Mouse (Mus musculus): Measurements from ENCODE around the gene Gm8267. TPM values are rescaled to one million over a fixed set of nuclear protein-coding genes. Genes with fewer than 3 reads are reported as not detected.
"Not testable (repeated sequence)": the region's sequence is repeated elsewhere in the genome, so short reads cannot be mapped to it uniquely, and the experiment has no call there.

The Gm8267 gene
- polyA plus RNA-seq (2012) = not detected in 2 replicates

DNA sequence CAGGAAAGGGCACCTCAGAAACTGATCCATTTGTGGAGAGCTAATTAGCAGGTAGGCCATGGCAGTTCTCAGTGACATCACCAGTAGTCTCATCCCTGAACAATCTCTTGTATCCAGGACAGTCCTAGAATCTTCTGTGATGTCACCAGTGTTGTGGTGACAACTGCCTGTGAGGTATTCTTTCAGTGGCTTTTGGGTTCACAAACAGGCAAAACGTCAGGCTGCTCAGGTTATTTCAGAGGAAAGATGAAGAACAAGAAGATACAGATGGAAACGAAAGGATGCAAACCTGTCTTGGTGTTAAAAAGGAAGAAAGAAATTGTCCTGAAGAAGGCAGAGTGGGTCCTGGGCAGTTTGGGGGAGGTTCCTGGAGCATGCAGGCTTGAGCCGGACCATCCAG lies at the start of gene Gm8267:
Gene Gm8267 (minus strand): TSS at position 101 of the 400 bp plus-strand sequence.
- no peak for TF ChIP-seq GATA1 (IDR thresholded peaks at IDR 0.05; ENCODE audit: low read length)

DNA sequence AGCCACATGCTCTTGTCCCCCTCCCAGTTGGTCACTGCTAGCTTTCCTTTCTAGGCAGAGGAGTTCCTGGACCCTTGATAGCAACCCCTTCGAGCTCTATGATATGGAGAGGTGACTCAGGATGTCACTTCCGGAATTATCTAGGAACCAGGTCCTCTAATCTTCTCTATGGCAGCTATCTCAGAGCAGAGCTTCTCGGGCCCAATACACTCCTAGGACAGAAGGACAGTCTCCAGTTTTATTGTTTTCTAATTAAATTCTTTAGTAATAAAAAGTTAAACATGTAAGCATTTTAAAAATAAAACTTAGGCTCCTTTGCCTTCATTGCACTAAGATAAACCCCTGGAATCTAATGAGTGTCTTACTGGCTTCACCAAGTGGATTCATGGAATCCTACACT lies 43.8 kb downstream of the Gm8267 start, which contains the start of gene Gm8257:
Gene Gm8257 (minus strand): TSS at position 101 of the 400 bp plus-strand sequence.
- not testable (repeated sequence) for TF ChIP-seq GATA1 (IDR thresholded peaks at IDR 0.05; ENCODE audit: low read length)

Other genes with a start within 250 kb of the Gm8267 start
- not detected in 2 replicates for gene Gm17093, start 232.1 kb downstream of the Gm8267 start, polyA plus RNA-seq (2012)
- gene Gm8247, start 167.2 kb downstream of the Gm8267 start, polyA plus RNA-seq (2012) = not detected in 2 replicates
- gene Gm5624, start 122.4 kb downstream of the Gm8267 start, polyA plus RNA-seq (2012) = 0.71 and 2.4 TPM in 2 replicates
- gene Gm8257, start 43.9 kb downstream of the Gm8267 start, polyA plus RNA-seq (2012) = 0.37 TPM in 1 of 2 replicates, not detected in the other
- not detected in 2 replicates for gene Ptgdr, start 109.0 kb upstream of the Gm8267 start, polyA plus RNA-seq (2012)
- not detected in 2 replicates for gene Ptger2, start 237.9 kb upstream of the Gm8267 start, polyA plus RNA-seq (2012)